Mouse (Mus musculus): ENCODE data around the gene Dnajb3. TPM values are rescaled to one million over a fixed set of nuclear protein-coding genes. Genes with fewer than 3 reads are reported as not detected.
A peak's percentile ranks its signal among the peaks of the same experiment; 100 is the strongest.

Gene Dnajb3
- total and polyA plus RNA-seq, 2 experiments = not detected

- TF ChIP-seq POLR2A (IDR thresholded peaks at IDR 0.05; ENCODE audit: extremely low read depth, insufficient read depth, low read length) (no peak), CTCF (IDR thresholded peaks at IDR 0.05; ENCODE audit: low read depth, low read length) (no peak)
- H3K27me3 ChIP-seq (ENCODE audit: control insufficient read depth, insufficient read depth, low read length) = no peaks in the 10 kb centered on the region
- peaks cover 22% of the 10 kb centered on the region for H3K36me3 ChIP-seq (ENCODE audit: control insufficient read depth, insufficient read depth, low read length)
- DNase-seq (ENCODE audit: extremely low read depth, low read depth, low spot score) = peak; percentile 53
- no peak overlapping the region for H3K9ac ChIP-seq (ENCODE audit: low read depth, low read length)
- H3K79me2 ChIP-seq (ENCODE audit: control insufficient read depth, insufficient read depth, low read length) = no peaks in the 10 kb centered on the region
- no peak overlapping the region for H3K4me3 ChIP-seq (ENCODE audit: insufficient read depth, low read depth, low read length)
- no peak overlapping the region for H3K27ac ChIP-seq (replicated peaks; ENCODE audit: insufficient read depth, low read depth, low read length)
- peaks cover 2% of the 10 kb centered on the region; the same call in 1 of the 2 replicates for H3K4me1 ChIP-seq (ENCODE audit: control insufficient read depth, insufficient read depth, low read length)
These were observed 14.8 kb upstream of the Dnajb3 start for GRCm38 (mm10) chr1:88220336-88220735.

GRCm38 (mm10) chr1:88219054-88219453 lies 13.5 kb upstream of the Dnajb3 start:
- H3K27ac ChIP-seq (replicated peaks; ENCODE audit: insufficient read depth, low read depth, low read length) = no peak overlapping the region
- peaks cover 8% of the 10 kb centered on the region for H3K4me1 ChIP-seq (ENCODE audit: control insufficient read depth, insufficient read depth, low read length)
- H3K36me3 ChIP-seq (ENCODE audit: control insufficient read depth, insufficient read depth, low read length) = peaks cover 27% of the 10 kb centered on the region
- H3K79me2 ChIP-seq (ENCODE audit: control insufficient read depth, insufficient read depth, low read length) = peaks cover 8% of the 10 kb centered on the region
- no peak overlapping the region for H3K4me3 ChIP-seq (ENCODE audit: insufficient read depth, low read depth, low read length)
- DNase-seq (ENCODE audit: extremely low read depth, low read depth, low spot score) = peak; percentile 70
- no peak overlapping the region for H3K9ac ChIP-seq (ENCODE audit: low read depth, low read length)
- no peaks in the 10 kb centered on the region for H3K27me3 ChIP-seq (ENCODE audit: control insufficient read depth, insufficient read depth, low read length)
- WGBS = 16% methylated on average over 1 of the region's 1 CpGs
- TF ChIP-seq POLR2A (IDR thresholded peaks at IDR 0.05; ENCODE audit: extremely low read depth, insufficient read depth, low read length) (no peak), CTCF (IDR thresholded peaks at IDR 0.05; ENCODE audit: low read depth, low read length) (no peak)

- no peak for DNase-seq (ENCODE audit: extremely low read depth, low read depth, low spot score)
- WGBS = 52% methylated on average over 4 of the region's 4 CpGs
- TF ChIP-seq POLR2A (IDR thresholded peaks at IDR 0.05; ENCODE audit: extremely low read depth, insufficient read depth, low read length) = no peak
- TF ChIP-seq CTCF (IDR thresholded peaks at IDR 0.05; ENCODE audit: low read depth, low read length) = no peak
These were observed 13.0 kb upstream of the Dnajb3 start for GRCm38 (mm10) chr1:88218591-88218990.

GRCm38 (mm10) chr1:88218051-88218450 lies 12.5 kb upstream of the Dnajb3 start:
- no peak overlapping the region for H3K9ac ChIP-seq (ENCODE audit: low read depth, low read length)
- no peak for DNase-seq (ENCODE audit: extremely low read depth, low read depth, low spot score)
- peaks cover 27% of the 10 kb centered on the region for H3K36me3 ChIP-seq (ENCODE audit: control insufficient read depth, insufficient read depth, low read length)
- H3K79me2 ChIP-seq (ENCODE audit: control insufficient read depth, insufficient read depth, low read length) = peaks cover 9% of the 10 kb centered on the region
- WGBS = 77% methylated on average over 9 of the region's 9 CpGs
- H3K4me3 ChIP-seq (ENCODE audit: insufficient read depth, low read depth, low read length) = no peak overlapping the region
- H3K27me3 ChIP-seq (ENCODE audit: control insufficient read depth, insufficient read depth, low read length) = no peaks in the 10 kb centered on the region
- no peak for TF ChIP-seq POLR2A (IDR thresholded peaks at IDR 0.05; ENCODE audit: extremely low read depth, insufficient read depth, low read length)
- no peak for TF ChIP-seq CTCF (IDR thresholded peaks at IDR 0.05; ENCODE audit: low read depth, low read length)
- H3K4me1 ChIP-seq (ENCODE audit: control insufficient read depth, insufficient read depth, low read length) = peaks cover 8% of the 10 kb centered on the region
- no peak overlapping the region for H3K27ac ChIP-seq (replicated peaks; ENCODE audit: insufficient read depth, low read depth, low read length)

More at GRCm38 (mm10) chr1:88218591-88218990, 13.0 kb upstream of the Dnajb3 start:
- H3K4me1 ChIP-seq (ENCODE audit: control insufficient read depth, insufficient read depth, low read length) = peaks cover 8% of the 10 kb centered on the region
- no peaks in the 10 kb centered on the region for H3K27me3 ChIP-seq (ENCODE audit: control insufficient read depth, insufficient read depth, low read length)
- no peak overlapping the region for H3K9ac ChIP-seq (ENCODE audit: low read depth, low read length)
- H3K4me3 ChIP-seq (ENCODE audit: insufficient read depth, low read depth, low read length) = no peak overlapping the region
- H3K79me2 ChIP-seq (ENCODE audit: control insufficient read depth, insufficient read depth, low read length) = peaks cover 9% of the 10 kb centered on the region
- peaks cover 27% of the 10 kb centered on the region for H3K36me3 ChIP-seq (ENCODE audit: control insufficient read depth, insufficient read depth, low read length)
- no peak overlapping the region for H3K27ac ChIP-seq (replicated peaks; ENCODE audit: insufficient read depth, low read depth, low read length)

GRCm38 (mm10) chr1:88217576-88217975 lies 12.0 kb upstream of the Dnajb3 start:
- TF ChIP-seq POLR2A (IDR thresholded peaks at IDR 0.05; ENCODE audit: extremely low read depth, insufficient read depth, low read length) (no peak), CTCF (IDR thresholded peaks at IDR 0.05; ENCODE audit: low read depth, low read length) (no peak)
- H3K9ac ChIP-seq (ENCODE audit: low read depth, low read length) = no peak overlapping the region
- 38% methylated on average over 3 of the region's 3 CpGs for WGBS
- no peaks in the 10 kb centered on the region for H3K27me3 ChIP-seq (ENCODE audit: control insufficient read depth, insufficient read depth, low read length)
- peaks cover 27% of the 10 kb centered on the region for H3K36me3 ChIP-seq (ENCODE audit: control insufficient read depth, insufficient read depth, low read length)
- H3K79me2 ChIP-seq (ENCODE audit: control insufficient read depth, insufficient read depth, low read length) = peaks cover 9% of the 10 kb centered on the region
- H3K4me3 ChIP-seq (ENCODE audit: insufficient read depth, low read depth, low read length) = no peak overlapping the region
- peak; percentile 78 for DNase-seq (ENCODE audit: extremely low read depth, low read depth, low spot score)
- H3K4me1 ChIP-seq (ENCODE audit: control insufficient read depth, insufficient read depth, low read length) = peaks cover 8% of the 10 kb centered on the region
- no peak overlapping the region for H3K27ac ChIP-seq (replicated peaks; ENCODE audit: insufficient read depth, low read depth, low read length)

- TF ChIP-seq CTCF (IDR thresholded peaks at IDR 0.05; ENCODE audit: low read depth, low read length) (no peak), POLR2A (IDR thresholded peaks at IDR 0.05; ENCODE audit: extremely low read depth, insufficient read depth, low read length) (no peak)
- H3K27ac ChIP-seq (replicated peaks; ENCODE audit: insufficient read depth, low read depth, low read length) = no peak overlapping the region
- WGBS = 64% methylated on average over 2 of the region's 2 CpGs
- H3K9ac ChIP-seq (ENCODE audit: low read depth, low read length) = no peak overlapping the region
- no peaks in the 10 kb centered on the region for H3K27me3 ChIP-seq (ENCODE audit: control insufficient read depth, insufficient read depth, low read length)
- H3K4me3 ChIP-seq (ENCODE audit: insufficient read depth, low read depth, low read length) = no peak overlapping the region
- peaks cover 8% of the 10 kb centered on the region for H3K4me1 ChIP-seq (ENCODE audit: control insufficient read depth, insufficient read depth, low read length)
- H3K36me3 ChIP-seq (ENCODE audit: control insufficient read depth, insufficient read depth, low read length) = peaks cover 27% of the 10 kb centered on the region
- peaks cover 14% of the 10 kb centered on the region for H3K79me2 ChIP-seq (ENCODE audit: control insufficient read depth, insufficient read depth, low read length)
- DNase-seq (ENCODE audit: extremely low read depth, low read depth, low spot score) = no peak
These were observed 11.6 kb upstream of the Dnajb3 start for GRCm38 (mm10) chr1:88217144-88217543.
